Mouse (Mus musculus): ENCODE data around the gene Fam19a5. TPM values are rescaled to one million over a fixed set of nuclear protein-coding genes. Genes with fewer than 3 reads are reported as not detected.

Fam19a5 gene
- polyA plus RNA-seq, 1 experiment = 0.11 TPM

GRCm38 (mm10) chr15:87793661-87794060, 249.6 kb downstream of the Fam19a5 start:
- DNase-seq (ENCODE audit: low read depth in 1 of 2, low spot score in 2 of 2) = no peak
- 94% methylated on average over 3 of the region's 3 CpGs for WGBS
- TF ChIP-seq CTCF (IDR thresholded peaks at IDR 0.05; ENCODE audit: extremely low read depth, insufficient read depth, insufficient read length, insufficient replicate concordance) (no peak), POLR2A (IDR thresholded peaks at IDR 0.05; ENCODE audit: low read depth, low read length) (no peak)
- Histone ChIP-seq H3K4me3 (ENCODE audit: extremely low read depth, insufficient read depth, insufficient read length) (no peak overlapping the region), H3K27ac (ENCODE audit: insufficient read depth, low read length) (no peak overlapping the region), H3K36me3 (ENCODE audit: control insufficient read depth, insufficient read depth, low read length) (no peaks in the 10 kb centered on the region), H3K27me3 (ENCODE audit: control insufficient read depth, insufficient read depth, low read length) (no peaks in the 10 kb centered on the region), H3K4me1 (ENCODE audit: control insufficient read depth, insufficient read depth, insufficient read length) (no peaks in the 10 kb centered on the region)

DNA sequence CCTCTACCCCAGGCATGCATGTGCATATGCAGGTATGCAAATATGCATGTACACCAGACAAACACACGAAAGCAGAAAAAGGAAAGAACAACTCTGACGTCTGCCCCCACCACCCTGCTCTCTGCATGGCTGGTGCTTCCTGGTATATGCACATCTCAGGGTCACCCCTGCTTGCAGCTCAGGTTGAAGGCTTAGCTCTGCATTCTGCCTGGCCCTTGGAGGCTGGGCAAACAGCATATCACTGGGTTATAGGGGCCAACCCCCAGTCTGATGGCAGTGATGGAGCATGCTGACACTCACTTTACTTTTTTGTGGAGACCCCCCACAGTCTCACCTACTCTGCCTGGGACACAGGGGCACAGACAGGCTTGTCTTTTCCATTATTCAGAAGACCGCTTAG, 252.5 kb downstream of the Fam19a5 start:
- Histone ChIP-seq H3K27ac (ENCODE audit: insufficient read depth, low read length) (no peak overlapping the region), H3K27me3 (ENCODE audit: control insufficient read depth, insufficient read depth, low read length) (no peaks in the 10 kb centered on the region), H3K4me1 (ENCODE audit: control insufficient read depth, insufficient read depth, insufficient read length) (no peaks in the 10 kb centered on the region), H3K36me3 (ENCODE audit: control insufficient read depth, insufficient read depth, low read length) (no peaks in the 10 kb centered on the region), H3K4me3 (ENCODE audit: extremely low read depth, insufficient read depth, insufficient read length) (no peak overlapping the region)
- WGBS = 80% methylated on average over 3 of the region's 3 CpGs
- TF ChIP-seq CTCF (IDR thresholded peaks at IDR 0.05; ENCODE audit: extremely low read depth, insufficient read depth, insufficient read length, insufficient replicate concordance) (no peak), POLR2A (IDR thresholded peaks at IDR 0.05; ENCODE audit: low read depth, low read length) (no peak)
- no peak for DNase-seq (ENCODE audit: low read depth in 1 of 2, low spot score in 2 of 2)
